Mouse (Mus musculus): ENCODE results near the gene Susd5. TPM values are rescaled to one million over a fixed set of nuclear protein-coding genes. Genes with fewer than 3 reads are reported as not detected.

Gene Susd5
- not detected in 2 replicates for total RNA-seq (2017)

DNA sequence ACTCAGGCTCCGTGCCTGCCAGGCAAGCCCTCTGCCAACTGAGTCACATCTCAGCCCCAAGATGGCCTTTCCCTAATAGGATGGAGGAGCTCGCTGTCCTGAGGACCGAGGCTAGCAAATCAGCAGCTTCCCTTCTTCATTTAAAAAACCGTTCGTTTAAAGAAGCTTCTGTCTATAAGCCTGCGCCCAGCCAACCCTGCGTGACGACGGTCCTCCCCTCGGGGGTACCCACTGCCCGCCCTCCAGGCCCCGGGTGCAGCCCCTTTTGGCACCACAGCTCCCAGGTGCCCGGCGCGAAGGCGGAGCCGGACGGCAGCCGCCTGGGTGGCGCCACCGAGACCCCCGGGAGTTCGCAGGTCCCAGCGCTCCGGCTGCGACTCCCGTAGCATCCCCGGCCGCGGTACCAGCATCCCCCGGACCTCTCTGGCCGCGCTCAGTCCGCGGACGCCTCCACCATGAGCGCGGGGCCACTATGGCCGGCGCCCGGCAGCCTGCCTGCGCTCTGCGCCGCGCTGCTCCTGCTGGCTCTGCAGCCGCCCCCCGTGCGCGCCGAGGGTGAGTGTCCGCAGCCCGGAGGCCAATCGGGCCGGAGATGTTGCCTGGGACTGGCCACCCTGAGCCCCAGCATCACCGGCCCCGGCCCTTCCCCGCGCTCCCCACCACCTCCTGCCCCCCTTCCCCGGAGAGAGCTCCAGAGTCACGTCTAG lies at the start of gene Susd5:
Gene Susd5, plus strand, starts transcription at position 51 of the 707 bp plus-strand sequence.
- 0 out of 4 replicates have a peak, but pooled peaks of 1 of the 2 experiments have one; percentile 49 for ATAC-seq (replicated peaks in 1 of 2; ENCODE audit: insufficient read depth in 1 of 2, low FRiP score in 2 of 2, low TSS enrichment in 1 of 2, low read depth in 1 of 2, poor library complexity in 2 of 2, severe bottlenecking in 2 of 2)

- ATAC-seq (replicated peaks in 1 of 2; ENCODE audit: insufficient read depth in 1 of 2, low FRiP score in 2 of 2, low TSS enrichment in 1 of 2, low read depth in 1 of 2, poor library complexity in 2 of 2, severe bottlenecking in 2 of 2): no peak
Measured at GRCm38 (mm10) chr9:114007850-114008350, 49.0 kb upstream of the Susd5 start.

DNA sequence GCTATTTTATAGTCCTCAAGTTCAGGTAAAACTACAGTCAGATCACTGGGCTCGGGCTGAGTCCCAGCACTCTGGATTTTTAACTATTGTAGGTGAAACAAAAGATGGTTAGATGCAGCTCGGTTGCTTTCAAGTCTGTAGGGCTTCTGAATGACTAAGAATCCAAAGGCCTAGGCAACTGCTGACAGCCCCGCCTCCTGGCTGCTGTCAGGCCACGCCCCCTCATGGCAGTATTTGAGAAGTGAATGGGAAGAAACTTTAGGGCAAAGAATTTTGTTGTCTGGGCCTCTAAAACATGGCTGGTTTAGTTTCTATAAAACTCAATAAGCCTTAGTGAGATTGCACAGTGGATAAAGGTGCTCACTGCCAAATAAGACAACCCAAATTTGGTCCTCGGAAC lies 47.4 kb upstream of the Susd5 start:
- ATAC-seq (replicated peaks in 1 of 2; ENCODE audit: insufficient read depth in 1 of 2, low FRiP score in 2 of 2, low TSS enrichment in 1 of 2, low read depth in 1 of 2, poor library complexity in 2 of 2, severe bottlenecking in 2 of 2): no peak; a peak in 1 of 4 replicates

DNA sequence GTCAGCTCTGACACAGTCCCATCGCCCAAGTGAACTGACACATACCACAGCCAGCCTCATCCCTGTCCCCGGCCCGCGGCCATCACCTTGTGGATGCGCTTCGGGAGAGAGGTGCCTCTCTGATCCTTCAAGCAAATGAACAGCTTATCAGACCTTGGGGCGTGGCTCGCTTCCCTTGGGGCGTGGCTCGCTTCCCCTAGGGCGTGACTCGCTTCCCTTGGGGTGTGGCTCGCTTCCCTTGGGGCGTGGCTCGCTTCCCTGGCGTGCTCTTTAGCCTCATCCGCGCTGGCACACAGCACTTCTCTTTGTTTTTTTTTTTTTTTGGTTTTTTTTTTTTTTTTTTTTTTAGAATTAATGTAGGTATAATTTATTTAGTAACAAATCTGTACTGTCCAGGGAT lies 45.7 kb upstream of the Susd5 start:
- no peak for ATAC-seq (replicated peaks in 1 of 2; ENCODE audit: insufficient read depth in 1 of 2, low FRiP score in 2 of 2, low TSS enrichment in 1 of 2, low read depth in 1 of 2, poor library complexity in 2 of 2, severe bottlenecking in 2 of 2)

DNA sequence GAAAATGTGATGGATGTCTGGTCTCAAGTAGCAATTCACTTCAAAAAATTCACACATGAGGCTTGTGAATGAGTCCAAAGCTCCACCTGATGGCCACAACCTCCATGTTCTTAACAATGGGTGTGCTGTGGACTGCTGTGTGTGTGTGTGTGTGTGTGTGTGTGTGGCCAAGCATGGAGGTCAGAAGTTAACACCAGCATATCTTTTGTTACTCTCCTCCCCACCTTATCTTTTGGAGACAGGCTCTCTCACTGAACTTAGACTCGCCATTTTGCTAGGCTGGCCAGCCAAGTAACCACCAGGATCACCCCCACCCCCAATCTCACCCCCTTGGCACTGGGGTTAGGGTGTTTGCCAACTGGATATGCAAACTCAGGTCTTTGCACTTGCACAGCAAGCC lies 42.9 kb upstream of the Susd5 start:
- ATAC-seq (replicated peaks in 1 of 2; ENCODE audit: insufficient read depth in 1 of 2, low FRiP score in 2 of 2, low TSS enrichment in 1 of 2, low read depth in 1 of 2, poor library complexity in 2 of 2, severe bottlenecking in 2 of 2): no peak

GRCm38 (mm10) chr9:114015724-114016123 lies 41.2 kb upstream of the Susd5 start:
- ATAC-seq (replicated peaks in 1 of 2; ENCODE audit: insufficient read depth in 1 of 2, low FRiP score in 2 of 2, low TSS enrichment in 1 of 2, low read depth in 1 of 2, poor library complexity in 2 of 2, severe bottlenecking in 2 of 2): no peak

DNA sequence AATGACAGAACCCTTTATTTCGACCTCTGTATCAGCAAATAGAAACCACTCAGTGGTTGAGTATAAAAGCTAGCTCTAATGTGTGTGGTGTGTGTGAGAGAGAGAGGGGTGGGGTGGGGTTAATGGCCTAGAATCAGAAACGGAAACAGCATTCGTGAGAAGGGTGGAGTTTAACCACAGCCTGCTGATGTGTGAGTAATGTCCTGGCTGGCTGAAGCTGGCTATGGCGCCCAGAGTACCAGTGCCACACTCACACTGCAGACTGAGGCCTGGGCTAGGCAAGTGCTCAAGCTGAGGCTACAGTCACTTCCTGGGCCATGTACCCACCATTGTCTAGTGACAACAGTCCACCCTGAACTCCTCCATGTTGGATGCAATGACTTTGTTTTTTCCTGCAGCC lies 40.5 kb upstream of the Susd5 start:
- peak; percentile 56 to 78 for ATAC-seq (replicated peaks in 1 of 2; ENCODE audit: insufficient read depth in 1 of 2, low FRiP score in 2 of 2, low TSS enrichment in 1 of 2, low read depth in 1 of 2, poor library complexity in 2 of 2, severe bottlenecking in 2 of 2)

DNA sequence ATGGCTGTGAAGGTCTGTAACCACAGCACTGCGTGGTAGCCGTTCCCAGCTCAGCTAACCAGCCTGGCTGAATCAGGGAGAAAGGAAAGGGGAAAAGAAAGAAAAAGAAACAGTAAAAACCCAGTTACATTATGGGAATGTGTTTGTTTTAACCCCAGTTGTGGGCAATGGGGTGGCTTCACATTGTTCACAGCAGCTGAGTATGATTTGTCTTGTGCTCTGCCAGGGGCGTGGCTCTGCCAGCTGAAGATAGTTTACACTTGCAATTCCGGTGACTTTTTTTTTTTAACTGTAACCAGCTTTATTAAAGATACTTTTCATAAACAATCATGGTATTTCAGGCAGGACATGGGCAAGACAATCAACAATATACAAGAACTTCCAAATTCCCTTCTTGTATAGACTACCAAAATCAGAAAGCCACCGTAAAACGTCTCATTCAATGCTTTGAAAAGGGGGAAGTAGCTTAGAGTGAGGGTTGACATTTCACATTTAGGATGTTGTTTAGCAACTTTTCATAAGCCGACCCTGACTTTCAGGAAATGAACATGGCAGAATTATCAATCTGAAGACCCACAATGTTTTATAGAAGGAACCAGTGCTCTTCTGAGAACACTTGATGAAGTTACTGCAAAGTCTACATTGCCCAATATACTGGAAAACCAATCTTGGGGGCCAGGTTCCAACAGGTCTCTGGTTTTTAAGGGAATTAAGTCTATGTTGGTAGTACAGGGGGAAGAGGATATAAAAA lies 37.8 kb upstream of the Susd5 start:
- peak in 1 of 2 experiments; percentile 38; a peak in 1 of 4 replicates for ATAC-seq (replicated peaks in 1 of 2; ENCODE audit: insufficient read depth in 1 of 2, low FRiP score in 2 of 2, low TSS enrichment in 1 of 2, low read depth in 1 of 2, poor library complexity in 2 of 2, severe bottlenecking in 2 of 2)

DNA sequence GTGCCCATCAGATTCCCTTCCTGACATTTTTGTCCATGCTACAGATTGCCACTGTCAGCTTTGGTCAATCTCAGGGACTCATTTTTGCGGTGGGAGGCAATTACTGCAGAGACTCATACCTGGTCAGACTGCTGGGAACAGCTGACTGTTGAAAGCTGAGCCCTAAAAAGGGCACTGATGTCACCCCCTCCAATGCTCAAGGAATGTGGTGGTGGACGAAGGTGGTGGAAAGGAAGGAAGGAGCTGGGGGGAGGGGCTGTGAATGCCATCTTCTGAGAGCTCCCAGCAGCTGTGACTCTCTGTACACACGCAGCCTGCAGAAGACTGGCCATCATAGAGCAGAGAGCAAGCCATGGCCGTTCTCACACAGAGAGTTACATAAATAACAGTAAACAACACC lies 34.8 kb upstream of the Susd5 start:
- no peak for ATAC-seq (replicated peaks in 1 of 2; ENCODE audit: insufficient read depth in 1 of 2, low FRiP score in 2 of 2, low TSS enrichment in 1 of 2, low read depth in 1 of 2, poor library complexity in 2 of 2, severe bottlenecking in 2 of 2)

DNA sequence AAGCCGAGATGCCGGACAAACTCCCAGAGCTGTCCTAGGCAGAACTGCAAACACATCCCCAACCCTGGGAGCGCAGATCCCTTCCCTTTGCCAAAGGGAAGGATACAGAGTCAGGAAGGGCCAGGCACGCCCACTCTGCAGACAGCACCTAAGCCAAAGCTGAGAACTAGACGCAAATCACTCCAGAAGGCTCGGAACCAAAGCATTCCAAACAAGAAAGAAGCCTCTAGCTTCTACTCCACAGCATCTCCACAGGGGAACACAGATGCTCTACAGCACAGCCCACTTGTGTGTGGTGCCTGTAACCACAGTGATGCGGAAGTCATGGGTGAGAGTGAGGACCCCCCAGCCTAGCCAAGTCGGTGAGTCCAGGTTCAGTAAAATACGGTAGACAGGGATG lies 31.8 kb upstream of the Susd5 start:
- no peak for ATAC-seq (replicated peaks in 1 of 2; ENCODE audit: insufficient read depth in 1 of 2, low FRiP score in 2 of 2, low TSS enrichment in 1 of 2, low read depth in 1 of 2, poor library complexity in 2 of 2, severe bottlenecking in 2 of 2)

- no peak for ATAC-seq (replicated peaks in 1 of 2; ENCODE audit: insufficient read depth in 1 of 2, low FRiP score in 2 of 2, low TSS enrichment in 1 of 2, low read depth in 1 of 2, poor library complexity in 2 of 2, severe bottlenecking in 2 of 2)
Measured at GRCm38 (mm10) chr9:114025846-114026245, 31.1 kb upstream of the Susd5 start.

DNA sequence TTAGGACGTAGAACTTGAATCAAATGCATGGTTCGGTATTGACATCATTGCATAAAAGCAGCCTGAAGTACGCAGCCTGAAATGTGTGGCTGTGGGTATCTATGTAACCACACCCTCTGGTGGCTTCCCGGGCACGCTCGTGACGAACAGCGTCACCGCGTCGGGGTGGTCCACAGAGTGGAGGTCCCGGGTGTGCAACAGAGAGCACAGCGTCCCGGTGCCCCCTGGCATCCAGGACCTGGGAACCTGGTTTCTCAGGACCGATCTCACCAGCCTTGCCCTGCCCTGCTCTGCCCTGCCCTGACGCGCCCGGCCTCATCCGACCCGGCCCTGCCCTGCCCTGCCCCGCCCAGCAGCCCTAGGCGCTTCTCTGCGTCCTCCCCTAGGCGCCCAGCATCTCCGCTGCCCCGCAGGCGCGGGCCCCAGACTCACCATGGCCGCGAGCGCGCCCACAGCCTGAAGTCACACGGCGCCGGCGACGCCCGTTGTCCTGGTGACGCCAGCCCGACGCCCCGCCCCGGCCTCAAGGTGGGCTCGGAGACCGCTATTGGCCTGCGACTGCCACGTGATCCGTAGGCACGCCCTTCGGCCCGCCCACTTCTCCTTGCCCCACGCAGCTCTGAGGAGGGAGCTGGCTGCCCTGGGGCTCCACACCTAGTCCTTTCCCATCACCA lies 30.5 kb upstream of the Susd5 start:
- ATAC-seq (replicated peaks in 1 of 2; ENCODE audit: insufficient read depth in 1 of 2, low FRiP score in 2 of 2, low TSS enrichment in 1 of 2, low read depth in 1 of 2, poor library complexity in 2 of 2, severe bottlenecking in 2 of 2): peak; percentile 71 to 87

DNA sequence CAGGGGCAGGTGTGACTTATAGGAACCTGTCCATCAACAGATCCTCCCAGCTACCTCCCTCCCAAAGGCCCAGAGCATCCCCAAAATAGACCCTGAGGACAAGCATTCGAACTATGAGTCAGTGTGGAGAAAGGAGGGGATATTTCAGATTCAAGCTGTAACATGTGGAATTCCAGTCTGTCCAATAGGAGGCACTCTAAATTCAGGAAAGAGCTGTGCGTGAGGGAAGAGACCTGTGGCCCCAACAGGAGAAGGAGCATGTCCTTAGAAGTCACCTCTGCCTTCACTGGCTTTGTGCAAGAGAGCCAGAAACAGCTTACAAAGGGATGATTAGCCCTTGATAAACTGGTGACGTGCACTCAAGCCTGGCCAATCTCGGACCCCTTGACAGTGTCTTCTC lies 16.0 kb upstream of the Susd5 start:
- no peak for ATAC-seq (replicated peaks in 1 of 2; ENCODE audit: insufficient read depth in 1 of 2, low FRiP score in 2 of 2, low TSS enrichment in 1 of 2, low read depth in 1 of 2, poor library complexity in 2 of 2, severe bottlenecking in 2 of 2)

GRCm38 (mm10) chr9:114042490-114042889 lies 14.4 kb upstream of the Susd5 start:
- ATAC-seq (replicated peaks in 1 of 2; ENCODE audit: insufficient read depth in 1 of 2, low FRiP score in 2 of 2, low TSS enrichment in 1 of 2, low read depth in 1 of 2, poor library complexity in 2 of 2, severe bottlenecking in 2 of 2): no peak

GRCm38 (mm10) chr9:114044446-114044845 lies 12.5 kb upstream of the Susd5 start:
- no peak for ATAC-seq (replicated peaks in 1 of 2; ENCODE audit: insufficient read depth in 1 of 2, low FRiP score in 2 of 2, low TSS enrichment in 1 of 2, low read depth in 1 of 2, poor library complexity in 2 of 2, severe bottlenecking in 2 of 2)

DNA sequence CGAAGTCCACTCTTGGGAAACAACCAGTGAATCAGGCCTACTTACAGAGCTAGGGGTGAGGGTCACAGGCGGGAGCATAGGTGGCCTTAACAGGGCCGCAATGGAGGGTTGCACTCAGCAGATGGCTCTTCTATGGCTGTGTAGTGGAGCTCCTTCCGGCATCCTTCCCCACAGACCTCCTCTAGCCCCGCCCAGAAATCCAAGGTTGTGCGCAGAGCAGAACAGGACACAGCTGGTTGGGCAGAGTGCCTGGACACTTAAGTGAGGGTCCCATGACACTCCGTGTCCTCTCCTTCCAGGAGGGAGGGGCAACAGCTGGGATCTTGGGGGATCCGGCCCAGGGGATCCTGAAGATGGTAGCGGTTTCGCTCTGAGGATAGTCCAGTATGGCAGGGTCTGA lies 10.9 kb upstream of the Susd5 start, which contains the start of gene Fbxl2:
Gene Fbxl2, minus strand, starts transcription at position 164 of the 400 bp plus-strand sequence.
- no peak for ATAC-seq (replicated peaks in 1 of 2; ENCODE audit: insufficient read depth in 1 of 2, low FRiP score in 2 of 2, low TSS enrichment in 1 of 2, low read depth in 1 of 2, poor library complexity in 2 of 2, severe bottlenecking in 2 of 2)

DNA sequence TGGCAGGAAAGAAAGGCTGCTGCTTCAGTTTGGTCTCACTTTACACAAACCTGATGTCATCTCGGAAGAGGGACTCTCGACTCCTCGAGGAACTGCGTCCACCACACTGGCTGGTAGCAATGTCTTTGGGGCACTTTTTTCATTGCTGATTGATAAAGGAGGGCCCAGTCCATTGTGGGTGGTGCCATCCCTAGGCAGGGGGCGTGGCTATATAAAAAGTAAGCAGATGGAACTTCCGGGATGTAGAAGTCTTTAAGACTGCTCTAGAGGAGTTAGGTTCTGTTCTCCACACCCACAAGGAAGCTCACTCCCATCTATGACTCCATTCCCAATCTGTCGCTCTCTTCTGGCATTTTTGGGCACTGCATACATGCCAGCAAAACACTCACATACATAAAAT lies 10.3 kb upstream of the Susd5 start:
- ATAC-seq (replicated peaks in 1 of 2; ENCODE audit: insufficient read depth in 1 of 2, low FRiP score in 2 of 2, low TSS enrichment in 1 of 2, low read depth in 1 of 2, poor library complexity in 2 of 2, severe bottlenecking in 2 of 2): no peak

DNA sequence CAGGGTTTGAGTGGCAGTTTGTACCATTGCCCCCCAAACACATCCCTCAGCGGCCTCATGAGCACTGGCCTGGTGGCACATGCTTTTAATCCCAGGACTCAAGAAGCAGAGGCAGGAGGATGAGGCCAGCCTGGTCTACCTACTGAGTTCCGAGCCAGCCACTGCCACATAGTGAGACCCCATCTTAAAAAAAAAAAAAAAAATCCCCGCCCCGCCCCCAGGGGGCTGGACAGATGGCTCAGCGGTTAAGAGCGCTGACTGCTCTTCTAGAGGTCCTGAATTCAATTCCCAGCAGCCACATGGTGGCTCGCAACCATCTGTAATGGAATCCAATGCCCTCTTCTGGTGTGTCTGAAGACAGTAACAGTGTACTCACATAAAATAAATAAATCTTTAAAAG lies 6.8 kb upstream of the Susd5 start:
- no peak for ATAC-seq (replicated peaks in 1 of 2; ENCODE audit: insufficient read depth in 1 of 2, low FRiP score in 2 of 2, low TSS enrichment in 1 of 2, low read depth in 1 of 2, poor library complexity in 2 of 2, severe bottlenecking in 2 of 2)
